Mouse (Mus musculus) small intestine, adult 2 months (tissue): ENCODE data around the gene Itga9.

Source experiments
- CTCF ChIP-seq: fragments of 200-500 bp; IDR thresholded peaks from 2 replicates; pipeline ENCODE4 v1.5.1; 2012; ENCODE audit warnings: low read depth, mild to moderate bottlenecking, control low read depth, inconsistent platforms, low read length, moderate library complexity, mixed read lengths; ENCODE audit not compliant: insufficient replicate concordance, insufficient read length; ENCODE audit errors: extremely low read depth
- POLR2A ChIP-seq: fragments of 200-500 bp; IDR thresholded peaks from 2 replicates; pipeline ENCODE4 v1.6.1; 2012; ENCODE audit warnings: low read depth, mild to moderate bottlenecking, control low read depth, inconsistent platforms, low read length, moderate library complexity

GRCm38 (mm10) chr9:118678020-118678750 lies 71.7 kb downstream of the Itga9 start:
- TF ChIP-seq CTCF (no peak), POLR2A (no peak)
